Mouse (Mus musculus) myocyte (in vitro differentiated cells): ENCODE measurements at regions not wholly inside any gene's neighbourhood (a gene's known extent, or its start where the extent isn't known, plus 50 kb on each side); places are given as distances from the start of the nearest gene placed in this dataset.

Experiments used
- H3K27me3 ChIP-seq: one replicate; pipeline ENCODE4 v1.6.1; 2011; ENCODE audit not compliant: control insufficient read depth, insufficient read depth, insufficient read length
- H3K36me3 ChIP-seq: one replicate; pipeline ENCODE4 v1.6.1; 2011; ENCODE audit not compliant: control insufficient read depth, insufficient read depth
- H3K4me2 ChIP-seq: one replicate; pipeline ENCODE4 v1.6.1; 2011; ENCODE audit warnings: low read depth, control low read depth
- H3K4me3 ChIP-seq: one replicate; pipeline ENCODE4 v1.5.1; 2011; ENCODE audit warnings: mild to moderate bottlenecking, control low read depth, moderate library complexity
- H3K79me2 ChIP-seq: one replicate; pipeline ENCODE4 v1.6.1; 2011; ENCODE audit not compliant: control insufficient read depth, insufficient read depth
- H3ac ChIP-seq: one replicate; pipeline ENCODE4 v1.6.1; 2011; ENCODE audit not compliant: control insufficient read depth, insufficient read length
- CEBPB ChIP-seq: IDR thresholded peaks from 2 replicates; pipeline ENCODE4 v1.6.1; 2011; ENCODE audit warnings: mild to moderate bottlenecking, moderate library complexity; ENCODE audit not compliant: poor library complexity, insufficient read depth, severe bottlenecking
- E2F4 ChIP-seq: IDR thresholded peaks from one replicate; pipeline ENCODE4 v1.6.1; 2011; ENCODE audit warnings: mild to moderate bottlenecking, control low read depth, moderate library complexity; ENCODE audit not compliant: insufficient read depth
- MAX ChIP-seq: IDR thresholded peaks from one replicate; pipeline ENCODE4 v1.6.1; 2011; ENCODE audit warnings: low read depth, mild to moderate bottlenecking, control low read depth
- MYOD1 ChIP-seq, 3 experiments: IDR thresholded peaks; one replicate each; pipeline ENCODE4 v1.6.1; 2011; ENCODE audit warnings: control low read depth in 2 of 3, low read depth in 2 of 3, mild to moderate bottlenecking in 2 of 3, moderate library complexity in 1 of 3; ENCODE audit not compliant: insufficient read length in 2 of 3, control insufficient read depth in 1 of 3
- MYOG ChIP-seq, 3 experiments: IDR thresholded peaks; one replicate each; pipeline ENCODE4 v1.6.1; 2011; ENCODE audit warnings: control low read depth in 2 of 3, low read depth in 2 of 3, mild to moderate bottlenecking in 2 of 3; ENCODE audit not compliant: insufficient read length in 2 of 3, control insufficient read depth in 1 of 3, insufficient read depth in 1 of 3
- POLR2A ChIP-seq: IDR thresholded peaks from one replicate; pipeline ENCODE4 v1.6.1; 2011; ENCODE audit warnings: low read depth, mild to moderate bottlenecking, control low read depth, moderate library complexity; ENCODE audit not compliant: insufficient read length
- POLR2AphosphoS2 ChIP-seq: IDR thresholded peaks from one replicate; pipeline ENCODE4 v1.6.1; 2011; ENCODE audit warnings: low read depth, control low read depth; ENCODE audit not compliant: insufficient read length
- REST ChIP-seq: IDR thresholded peaks from one replicate; pipeline ENCODE4 v1.6.1; 2011; ENCODE audit warnings: mild to moderate bottlenecking, control low read depth, moderate library complexity; ENCODE audit not compliant: insufficient read depth, insufficient read length
- SRF ChIP-seq: IDR thresholded peaks from one replicate; pipeline ENCODE4 v1.6.1; 2011; ENCODE audit warnings: low read depth; ENCODE audit not compliant: control insufficient read depth, insufficient read length
- TCF12 ChIP-seq: IDR thresholded peaks from one replicate; pipeline ENCODE4 v1.6.1; 2011; ENCODE audit warnings: mild to moderate bottlenecking, control low read depth; ENCODE audit not compliant: poor library complexity, insufficient read depth, severe bottlenecking
- TCF3 ChIP-seq: IDR thresholded peaks from one replicate; pipeline ENCODE4 v1.6.1; 2011; ENCODE audit warnings: low read depth, control low read depth; ENCODE audit not compliant: insufficient read length
- USF1 ChIP-seq: IDR thresholded peaks from one replicate; pipeline ENCODE4 v1.6.1; 2011; ENCODE audit warnings: low read depth, mild to moderate bottlenecking, control low read depth, moderate library complexity

DNA sequence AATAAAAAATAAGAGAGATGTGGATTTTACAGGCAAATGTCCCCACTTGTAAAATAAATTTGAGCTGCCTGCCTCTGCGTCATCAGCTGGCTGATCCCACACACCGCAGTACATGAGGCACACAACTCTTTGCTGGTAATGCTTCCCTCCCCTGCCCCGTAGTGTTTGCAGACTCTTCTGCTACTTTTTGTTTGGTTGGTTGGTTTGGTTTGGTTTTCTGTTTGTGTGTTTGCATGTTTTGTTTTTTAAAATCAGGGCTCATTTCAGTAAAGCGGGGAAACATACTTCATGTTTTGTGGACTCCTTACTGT lies 568.1 kb downstream of the Car8 start:
- H3K4me2 ChIP-seq, result peak overlapping the region; percentile 48
- TF ChIP-seq REST (no peak), TCF12 (no peak), CEBPB (no peak), USF1 (no peak), SRF (no peak), MYOG (IDR thresholded peaks at IDR 0.05; ENCODE audit: control insufficient read depth in 1 of 3, insufficient read depth in 1 of 3, insufficient read length in 2 of 3, low read depth in 2 of 3) (no peak), MAX (no peak), TCF3 (no peak), POLR2AphosphoS2 (no peak), E2F4 (no peak), MYOD1 (IDR thresholded peaks at IDR 0.05; ENCODE audit: control insufficient read depth in 1 of 3, insufficient read length in 2 of 3, low read depth in 2 of 3) (no peak), POLR2A (no peak)
- no peak overlapping the region for H3ac ChIP-seq
- H3K27me3 ChIP-seq, result no peaks in the 10 kb centered on the region
- no peaks in the 10 kb centered on the region for H3K36me3 ChIP-seq
- H3K79me2 ChIP-seq, result no peaks in the 10 kb centered on the region
- H3K4me3 ChIP-seq, result no peak overlapping the region

DNA sequence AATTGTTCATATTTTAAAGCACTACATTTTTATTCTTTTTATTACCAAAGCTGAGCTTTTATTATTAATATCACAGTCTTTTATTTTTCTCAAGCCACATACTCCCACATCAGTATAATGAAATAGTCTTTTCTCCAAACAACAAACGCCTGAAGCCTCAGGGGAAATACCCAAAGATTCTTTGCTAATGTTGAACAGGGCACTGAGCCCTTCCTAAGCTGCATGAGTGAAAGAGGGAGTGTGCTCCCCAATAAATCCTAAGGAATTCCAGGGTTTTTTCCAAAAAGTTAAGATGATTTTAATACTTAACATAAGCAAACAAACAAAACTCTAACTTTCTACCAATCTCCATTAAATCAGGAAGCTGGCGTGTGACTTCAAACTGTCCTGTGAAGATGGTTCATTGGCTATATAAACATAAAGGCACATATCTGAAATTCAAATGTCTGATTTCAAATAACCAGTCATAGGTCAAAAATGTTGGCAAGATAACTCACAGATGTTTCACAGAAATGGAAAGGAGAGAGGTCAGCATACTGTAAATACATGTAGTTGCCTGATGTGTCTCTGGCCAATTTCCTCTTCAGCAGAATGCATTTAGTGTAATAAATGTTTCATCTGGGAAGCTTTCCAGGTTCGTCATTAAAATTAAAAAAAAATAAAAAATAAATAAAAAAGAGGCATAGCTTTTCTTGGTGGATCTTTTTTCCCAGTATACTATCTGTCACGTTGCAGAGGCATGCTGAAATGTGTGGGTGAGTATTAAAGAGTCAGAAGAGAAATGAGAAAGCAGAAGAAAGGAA lies 568.6 kb downstream of the Car8 start:
- peak overlapping the region; percentile 48 for H3K4me2 ChIP-seq
- TF ChIP-seq TCF12 (no peak), MYOD1 (IDR thresholded peaks at IDR 0.05; ENCODE audit: control insufficient read depth in 1 of 3, insufficient read length in 2 of 3, low read depth in 2 of 3) (no peak), MAX (no peak), SRF (no peak), USF1 (no peak), POLR2A (no peak), MYOG (IDR thresholded peaks at IDR 0.05; ENCODE audit: control insufficient read depth in 1 of 3, insufficient read depth in 1 of 3, insufficient read length in 2 of 3, low read depth in 2 of 3) (no peak), CEBPB (no peak), REST (no peak), POLR2AphosphoS2 (no peak), E2F4 (no peak), TCF3 (no peak)

DNA sequence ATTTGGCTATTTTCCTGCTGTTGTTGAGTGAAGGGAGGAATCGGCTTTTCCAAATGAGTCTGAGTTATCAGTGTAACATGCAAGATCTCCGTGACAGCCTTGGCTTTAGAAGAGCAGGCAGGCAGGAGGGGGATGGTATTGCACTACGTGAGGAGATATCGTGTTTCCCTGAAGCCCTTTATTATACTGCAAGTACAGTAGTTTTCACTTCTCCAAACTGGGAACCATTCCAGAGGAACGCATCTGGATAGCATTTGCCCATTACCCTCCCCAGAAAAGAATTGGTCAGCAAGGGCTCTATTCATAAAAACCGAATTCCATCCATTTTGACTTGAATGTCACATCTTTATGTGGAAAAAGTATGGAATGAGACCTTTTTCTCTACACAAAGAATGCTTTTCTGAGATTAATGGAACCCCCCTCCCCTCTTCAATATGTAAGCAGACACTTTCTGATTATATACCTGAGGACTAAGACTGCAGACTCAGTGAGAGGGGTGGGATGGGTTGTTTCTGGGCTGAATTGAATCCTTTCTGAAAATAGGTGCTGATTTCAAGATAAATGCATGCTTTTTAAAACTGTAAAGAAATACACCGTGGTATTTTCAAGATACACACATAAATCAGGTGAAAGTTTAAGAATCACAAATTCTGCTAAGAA lies 571.8 kb downstream of the Car8 start:
- Histone ChIP-seq H3K4me2 (peak overlapping the region; percentile 16), H3ac (no peak overlapping the region), H3K36me3 (no peaks in the 10 kb centered on the region), H3K4me3 (no peak overlapping the region), H3K27me3 (no peaks in the 10 kb centered on the region), H3K79me2 (no peaks in the 10 kb centered on the region)
- TF ChIP-seq USF1, result no peak
- TF ChIP-seq MAX, result no peak
- TF ChIP-seq REST, result no peak
- TF ChIP-seq POLR2A, result no peak
- no peak for TF ChIP-seq TCF3
- no peak for TF ChIP-seq POLR2AphosphoS2
- no peak for TF ChIP-seq CEBPB
- no peak for TF ChIP-seq SRF

More for the DNA sequence above, 568.6 kb downstream of the Car8 start:
- no peaks in the 10 kb centered on the region for H3K79me2 ChIP-seq
- no peaks in the 10 kb centered on the region for H3K27me3 ChIP-seq
- no peak overlapping the region for H3ac ChIP-seq
- H3K36me3 ChIP-seq, result no peaks in the 10 kb centered on the region
- no peak overlapping the region for H3K4me3 ChIP-seq

DNA sequence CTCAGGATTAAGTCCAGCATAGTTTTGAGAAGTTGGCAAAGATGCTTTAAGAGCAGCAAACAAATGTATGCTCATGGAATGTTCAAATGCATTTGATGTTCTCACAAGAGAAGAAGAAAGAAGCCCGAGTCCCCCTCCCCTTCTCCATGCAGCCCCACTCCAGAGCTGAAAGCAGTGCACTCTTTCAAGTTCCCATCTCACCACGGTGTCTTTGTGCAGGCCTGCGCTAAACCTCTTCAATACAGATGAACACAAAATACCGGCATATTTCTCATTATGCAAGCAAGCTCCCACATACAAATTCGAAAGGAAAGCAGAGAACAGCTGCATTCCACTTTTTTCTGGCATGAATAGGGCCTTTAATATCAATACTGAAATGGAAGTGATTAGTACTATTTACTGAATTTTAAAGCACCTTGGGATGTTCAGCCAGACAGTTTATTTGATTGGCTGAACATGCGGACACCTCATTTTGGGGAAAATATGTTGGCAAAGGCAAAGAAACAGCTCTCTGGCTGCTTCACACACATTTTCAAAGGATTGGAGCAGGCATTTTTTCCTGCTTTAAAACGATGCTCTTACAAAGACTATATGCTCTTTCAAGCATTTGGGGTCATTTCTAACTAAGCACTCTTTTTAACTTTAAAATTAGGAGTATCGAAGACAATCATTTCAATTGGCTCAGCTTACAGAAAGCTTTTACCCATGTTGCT lies 595.8 kb downstream of the Car8 start:
- H3ac ChIP-seq, result no peak overlapping the region
- H3K4me2 ChIP-seq, result no peak overlapping the region
- no peak overlapping the region for H3K4me3 ChIP-seq
- TF ChIP-seq TCF12, result no peak
- no peak for TF ChIP-seq CEBPB
- TF ChIP-seq MAX, result no peak
- no peak for TF ChIP-seq POLR2A
- no peaks in the 10 kb centered on the region for H3K36me3 ChIP-seq
- no peaks in the 10 kb centered on the region for H3K27me3 ChIP-seq
- no peaks in the 10 kb centered on the region for H3K79me2 ChIP-seq
